Mouse (Mus musculus): ENCODE data around the gene Shisa2. TPM values are rescaled to one million over a fixed set of nuclear protein-coding genes. Genes with fewer than 3 reads are reported as not detected.

Gene Shisa2
- polyA plus RNA-seq (2012; ENCODE audit: low replicate concordance) = not detected in 2 replicates

DNA sequence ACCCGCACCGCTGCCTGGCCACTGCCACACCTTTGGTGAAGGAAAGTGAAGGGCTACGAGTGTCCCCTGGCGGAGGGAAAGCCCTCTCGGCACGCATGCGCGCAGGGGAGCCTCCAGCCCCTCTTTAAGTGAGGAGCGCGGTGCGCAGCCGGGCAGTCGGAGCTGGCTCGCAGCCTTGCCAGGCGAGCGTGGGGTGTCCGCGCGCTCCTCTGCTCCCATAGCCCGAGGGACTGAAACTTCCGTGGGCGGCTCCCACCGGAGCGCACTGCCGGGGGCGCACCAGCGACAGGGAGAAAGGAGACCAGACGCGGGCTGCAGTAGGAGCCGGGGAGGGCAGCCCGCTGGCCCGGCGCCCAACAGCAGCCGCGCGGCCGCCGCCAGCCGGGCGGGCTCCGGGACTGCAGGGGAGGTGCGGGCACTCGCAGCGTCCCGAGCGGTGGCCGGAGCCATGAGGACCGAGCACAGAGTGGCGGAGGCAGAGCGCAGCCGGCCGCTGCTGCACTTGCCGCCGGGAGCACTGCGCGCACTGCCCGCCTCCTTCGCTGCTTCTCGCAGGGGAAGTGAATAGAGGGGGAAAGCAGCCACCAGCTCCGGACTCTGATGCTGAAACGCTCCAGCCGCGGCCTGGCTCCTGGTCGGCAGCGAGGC is at the start of gene Shisa2:
TSS of gene Shisa2 (plus strand) at position 151 of the 648 bp plus-strand sequence.

DNA sequence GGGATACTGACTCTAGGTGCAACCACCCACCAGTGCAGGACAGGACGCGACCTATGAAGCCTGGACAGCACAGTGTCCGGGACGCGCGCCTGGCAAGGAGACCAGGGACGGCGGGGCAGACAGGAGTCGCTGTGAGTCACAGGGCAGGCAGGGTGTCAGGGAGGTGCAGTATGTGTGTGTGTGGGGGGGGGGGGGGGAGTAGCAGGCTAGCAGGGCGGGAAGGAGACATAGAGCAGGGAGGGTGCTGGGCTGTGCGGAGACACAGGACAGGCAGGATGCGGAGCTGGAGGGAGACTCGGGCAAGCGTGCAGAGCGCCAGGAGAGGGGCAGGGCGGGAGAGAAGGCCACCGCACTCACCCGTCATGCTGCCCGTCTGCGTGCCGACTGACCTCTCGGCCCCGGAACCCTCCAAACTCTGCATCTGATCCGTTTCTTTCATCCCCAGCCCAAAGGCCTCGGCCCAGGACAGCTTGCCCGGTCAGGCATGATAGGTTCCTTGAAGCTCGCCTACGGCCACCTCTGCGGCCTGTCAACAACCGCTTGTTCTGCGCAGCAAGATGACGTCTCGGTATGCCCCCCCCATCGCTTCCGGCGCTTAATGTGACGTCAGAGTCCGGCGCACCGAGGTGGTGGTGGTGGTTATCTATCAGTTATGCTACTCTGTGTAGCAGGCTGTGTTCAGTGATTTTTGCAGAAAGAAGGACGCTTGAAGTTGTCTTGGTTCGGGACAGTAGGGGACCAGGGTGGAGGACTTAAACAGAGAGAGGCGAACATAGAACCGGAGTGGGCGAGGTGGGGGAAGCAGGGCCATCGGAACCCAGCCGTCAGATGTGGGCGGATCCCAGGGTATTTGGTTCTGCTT is 27.5 kb upstream of the Shisa2 start, which contains the start of gene Cdadc1:
TSS of gene Cdadc1 (minus strand) at position 562 of the 862 bp plus-strand sequence.

Other genes starting within 250 kb of the Shisa2 start
- gene Phf11c, start 229.9 kb upstream of the Shisa2 start, polyA plus RNA-seq (2012; ENCODE audit: low replicate concordance) = 0.16 and 0.19 TPM in 2 replicates
- 10.2 and 14.5 TPM in 2 replicates for gene Setdb2, start 184.4 kb upstream of the Shisa2 start, polyA plus RNA-seq (2012; ENCODE audit: low replicate concordance)
- gene Cab39l, start 184.3 kb upstream of the Shisa2 start, polyA plus RNA-seq (2012; ENCODE audit: low replicate concordance) = 0.54 and 2.0 TPM in 2 replicates
- gene Cdadc1, start 27.3 kb upstream of the Shisa2 start, polyA plus RNA-seq (2012; ENCODE audit: low replicate concordance) = 11.4 and 19.5 TPM in 2 replicates

All from leukemia stem cell, adult 10-12 weeks (primary cell).